Mouse (Mus musculus) C2C12 (cell line): Measurements from ENCODE around the gene Mettl23.

ENCODE experiments used
- CEBPB ChIP-seq: IDR thresholded peaks from one replicate; pipeline ENCODE4 v1.6.1; 2011; ENCODE audit warnings: low read depth, mild to moderate bottlenecking, control low read depth, moderate library complexity
- CTCF ChIP-seq: IDR thresholded peaks from one replicate; pipeline ENCODE4 v1.5.1; 2011; ENCODE audit not compliant: control insufficient read depth, insufficient read depth, insufficient read length
- MAX ChIP-seq: IDR thresholded peaks from one replicate; pipeline ENCODE4 v1.6.1; 2011; ENCODE audit warnings: mild to moderate bottlenecking, control low read depth
- MYOG ChIP-seq: IDR thresholded peaks from one replicate; pipeline ENCODE4 v1.6.1; 2011; ENCODE audit not compliant: control insufficient read depth, insufficient read length; ENCODE audit errors: extremely low read depth
- USF1 ChIP-seq: IDR thresholded peaks from one replicate; pipeline ENCODE4 v1.6.1; 2011; ENCODE audit warnings: low read depth, mild to moderate bottlenecking, control low read depth, moderate library complexity

GRCm38 (mm10) chr11:116808811-116809395 is 34.2 kb upstream of the Mettl23 start:
- TF ChIP-seq USF1, result no peak
- no peak for TF ChIP-seq MAX
- TF ChIP-seq CTCF, result no peak
- no peak for TF ChIP-seq CEBPB
- no peak for TF ChIP-seq MYOG
